Mouse (Mus musculus) liver, adult 2 months (tissue): ENCODE measurements around the gene Gm13030. TPM values are rescaled to one million over a fixed set of nuclear protein-coding genes. Genes with fewer than 3 reads are reported as not detected.

ENCODE experiments used
- DNase-seq: peaks from one replicate; pipeline ENCODE4 v3.0.0-alpha.2; 2011; ENCODE audit warnings: low read depth, low spot score; ENCODE audit errors: extremely low read depth
- H3K27ac ChIP-seq: fragments of 200-500 bp; replicated peaks from 2 replicates; pipeline ENCODE4 v1.5.1; 2012; ENCODE audit warnings: low read depth, mild to moderate bottlenecking, control low read depth, inconsistent platforms, low read length; ENCODE audit not compliant: insufficient read depth
- H3K27me3 ChIP-seq: fragments of 200-500 bp; 2 replicates; pipeline ENCODE4 v1.6.1; 2012; ENCODE audit warnings: mild to moderate bottlenecking, moderate library complexity, low read length, inconsistent platforms; ENCODE audit not compliant: control insufficient read depth, insufficient read depth
- H3K36me3 ChIP-seq: fragments of 200-500 bp; 2 replicates; pipeline ENCODE4 v1.6.1; 2012; ENCODE audit warnings: low read length, inconsistent platforms; ENCODE audit not compliant: control insufficient read depth, insufficient read depth
- H3K4me1 ChIP-seq: fragments of 200-500 bp; 2 replicates; pipeline ENCODE4 v1.6.1; 2011; ENCODE audit warnings: low read length; ENCODE audit not compliant: control insufficient read depth, insufficient read depth
- H3K4me3 ChIP-seq: fragments of 200-500 bp; 2 replicates; pipeline ENCODE4 v1.5.1; 2011; ENCODE audit warnings: low read depth, mild to moderate bottlenecking, control low read depth, low read length, moderate library complexity; ENCODE audit not compliant: insufficient read depth
- H3K79me2 ChIP-seq: fragments of 200-500 bp; 2 replicates; pipeline ENCODE4 v1.6.1; 2012; ENCODE audit warnings: inconsistent platforms, mild to moderate bottlenecking, low read length, moderate library complexity; ENCODE audit not compliant: control insufficient read depth, insufficient read depth
- H3K9ac ChIP-seq: fragments of 200-500 bp; 2 replicates; pipeline ENCODE4 v1.6.1; 2012; ENCODE audit warnings: low read depth, mild to moderate bottlenecking, control low read depth, inconsistent platforms, low read length
- CTCF ChIP-seq: fragments of 200-500 bp; IDR thresholded peaks from 2 replicates; pipeline ENCODE4 v1.5.1; 2011; ENCODE audit warnings: low read depth, low read length, control low read depth
- POLR2A ChIP-seq: fragments of 200-500 bp; IDR thresholded peaks from 2 replicates; pipeline ENCODE4 v1.6.1; 2011; ENCODE audit warnings: low read length, control low read depth; ENCODE audit not compliant: insufficient read depth; ENCODE audit errors: extremely low read depth
- WGBS: fragments of 180-500 bp; shearing (Covaris S2); methylation state at CpG from one replicate; pipeline ENCODE4 v1.1.7; 2018; 5-methylcytosine and 5-hydroxymethylcytosine counted together
- polyA plus RNA-seq: library from polyadenylated mRNA; depleted of rRNA; stranded (reverse); fragments of >200 nt; gene quantifications from 2 replicates; pipeline ENCODE4 v1.2.3, GENCODE M21; 2012
- total RNA-seq: library from RNA; depleted of rRNA; stranded (reverse); fragments of >200 nt; gene quantifications from 2 replicates; pipeline ENCODE4 v1.2.3, GENCODE M21; 2014

The Gm13030 gene
- total and polyA plus RNA-seq, 2 experiments = not detected

DNA sequence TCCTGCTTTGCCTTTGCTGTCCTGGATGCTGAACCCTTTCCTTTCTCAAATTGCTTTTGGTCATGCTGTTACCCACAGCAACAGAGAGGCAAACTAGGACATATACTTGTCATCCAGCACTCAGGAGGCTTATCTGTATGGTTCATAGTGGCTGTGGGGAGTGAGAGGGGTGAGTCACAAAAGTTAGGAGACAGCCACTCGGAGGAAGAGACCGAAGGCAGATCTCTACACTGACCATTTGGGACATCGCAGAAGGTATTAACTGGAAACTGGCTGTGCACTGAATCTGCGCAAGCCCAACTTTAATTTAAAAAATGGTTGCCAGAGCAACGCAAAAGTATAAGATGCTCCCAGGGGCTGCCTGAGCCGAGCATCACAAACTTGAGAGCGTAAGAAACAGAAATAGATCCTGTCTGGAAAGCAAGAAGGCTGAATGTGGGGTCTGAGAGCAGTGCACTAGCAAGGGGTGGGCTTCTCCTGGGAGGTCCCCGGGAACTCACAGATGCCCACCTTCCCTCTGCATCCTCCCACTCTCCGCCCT, 18.6 kb downstream of the Gm13030 start:
- H3K79me2 ChIP-seq = no peaks in the 10 kb centered on the region

DNA sequence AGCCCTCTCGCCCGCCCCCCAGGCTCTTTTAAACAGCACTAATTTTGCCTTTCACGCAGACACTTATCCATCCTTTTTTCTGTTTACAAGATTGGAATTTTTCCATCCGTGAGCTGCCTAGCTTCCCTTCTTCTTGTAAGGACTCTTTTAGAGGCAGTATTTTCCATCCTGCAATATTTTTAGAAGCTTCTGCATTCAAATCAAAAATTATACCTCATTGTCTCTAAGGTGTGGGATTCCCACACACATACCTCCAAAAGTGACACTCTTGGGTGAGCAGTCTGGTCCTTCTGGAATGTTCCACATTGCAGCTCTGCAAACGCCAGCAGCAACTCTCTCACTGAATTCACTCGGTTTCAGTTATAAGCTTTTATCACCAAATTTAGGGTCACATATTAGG, 20.8 kb downstream of the Gm13030 start:
- Histone ChIP-seq H3K4me1 (no peaks in the 10 kb centered on the region), H3K4me3 (no peak overlapping the region), H3K27me3 (no peaks in the 10 kb centered on the region), H3K79me2 (no peaks in the 10 kb centered on the region), H3K36me3 (no peaks in the 10 kb centered on the region), H3K9ac (no peak overlapping the region), H3K27ac (no peak overlapping the region)
- TF ChIP-seq CTCF (no peak), POLR2A (no peak)
- no peak for DNase-seq
- WGBS = 64% methylated on average over 6 of the region's 6 CpGs

More for the DNA sequence above, 18.6 kb downstream of the Gm13030 start:
- no peaks in the 10 kb centered on the region for H3K36me3 ChIP-seq
- WGBS = 81% methylated on average over 9 of the region's 9 CpGs
- H3K4me1 ChIP-seq = no peaks in the 10 kb centered on the region
- DNase-seq = no peak
- no peak overlapping the region for H3K9ac ChIP-seq
- H3K4me3 ChIP-seq = no peak overlapping the region
- H3K27ac ChIP-seq = no peak overlapping the region
- 0 out of 2 replicates have a peak, but pooled peaks cover 3% of the 10 kb centered on the region for H3K27me3 ChIP-seq
- TF ChIP-seq POLR2A (no peak), CTCF (no peak)

GRCm38 (mm10) chr4:138851463-138851862, 22.3 kb downstream of the Gm13030 start:
- H3K27me3 ChIP-seq = no peaks in the 10 kb centered on the region
- WGBS = 3% methylated on average over 4 of the region's 4 CpGs
- peak; percentile 6 for DNase-seq
- no peak overlapping the region for H3K4me3 ChIP-seq
- H3K36me3 ChIP-seq = no peaks in the 10 kb centered on the region
- no peak overlapping the region for H3K9ac ChIP-seq
- no peaks in the 10 kb centered on the region for H3K79me2 ChIP-seq
- H3K4me1 ChIP-seq = no peaks in the 10 kb centered on the region
- H3K27ac ChIP-seq = no peak overlapping the region
- no peak for TF ChIP-seq POLR2A
- peak; percentile 99 for TF ChIP-seq CTCF

- TF ChIP-seq POLR2A (no peak), CTCF (no peak)
- Histone ChIP-seq H3K36me3 (no peaks in the 10 kb centered on the region), H3K79me2 (no peaks in the 10 kb centered on the region), H3K27me3 (no peaks in the 10 kb centered on the region), H3K4me1 (no peaks in the 10 kb centered on the region), H3K9ac (no peak overlapping the region), H3K27ac (no peak overlapping the region), H3K4me3 (no peak overlapping the region)
- no peak for DNase-seq
- 91% methylated on average over 7 of the region's 7 CpGs for WGBS
Observed at GRCm38 (mm10) chr4:138841386-138841785, 32.4 kb downstream of the Gm13030 start.

GRCm38 (mm10) chr4:138840726-138841125, 33.0 kb downstream of the Gm13030 start:
- H3K27ac ChIP-seq = no peak overlapping the region
- WGBS = 81% methylated on average over 8 of the region's 8 CpGs
- TF ChIP-seq POLR2A = no peak
- no peak for TF ChIP-seq CTCF

DNA sequence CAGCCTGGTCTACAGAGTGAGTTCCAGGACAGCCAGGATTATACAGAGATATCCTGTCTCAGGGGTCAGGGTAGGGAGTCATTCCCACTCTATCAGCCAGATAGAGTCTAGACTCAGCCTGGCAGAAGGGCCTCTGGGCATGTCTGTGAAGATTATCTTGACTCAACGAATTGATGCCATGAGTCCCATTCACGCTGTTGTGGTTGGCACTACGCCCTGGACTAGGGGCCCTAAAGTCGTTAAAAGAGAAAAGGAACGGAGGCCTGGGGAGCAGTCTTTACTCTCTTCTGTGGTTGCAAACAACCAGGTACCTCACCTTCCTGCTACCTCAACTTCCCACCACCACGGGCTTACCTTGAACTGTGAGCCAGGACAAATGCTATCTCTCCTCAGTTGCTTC, 34.0 kb downstream of the Gm13030 start:
- WGBS = 88% methylated on average over 6 of the region's 6 CpGs
- Histone ChIP-seq H3K4me3 (no peak overlapping the region), H3K27me3 (no peaks in the 10 kb centered on the region), H3K79me2 (no peaks in the 10 kb centered on the region), H3K27ac (no peak overlapping the region), H3K36me3 (no peaks in the 10 kb centered on the region), H3K4me1 (no peaks in the 10 kb centered on the region), H3K9ac (no peak overlapping the region)
- TF ChIP-seq POLR2A (no peak), CTCF (no peak)
- DNase-seq = no peak

More at GRCm38 (mm10) chr4:138840726-138841125, 33.0 kb downstream of the Gm13030 start:
- Histone ChIP-seq H3K79me2 (no peaks in the 10 kb centered on the region), H3K4me1 (no peaks in the 10 kb centered on the region), H3K4me3 (no peak overlapping the region), H3K9ac (no peak overlapping the region), H3K27me3 (no peaks in the 10 kb centered on the region), H3K36me3 (no peaks in the 10 kb centered on the region)
- DNase-seq = no peak
